Mouse (Mus musculus): ENCODE measurements around the gene Hmcn1.

Hmcn1 gene

DNA sequence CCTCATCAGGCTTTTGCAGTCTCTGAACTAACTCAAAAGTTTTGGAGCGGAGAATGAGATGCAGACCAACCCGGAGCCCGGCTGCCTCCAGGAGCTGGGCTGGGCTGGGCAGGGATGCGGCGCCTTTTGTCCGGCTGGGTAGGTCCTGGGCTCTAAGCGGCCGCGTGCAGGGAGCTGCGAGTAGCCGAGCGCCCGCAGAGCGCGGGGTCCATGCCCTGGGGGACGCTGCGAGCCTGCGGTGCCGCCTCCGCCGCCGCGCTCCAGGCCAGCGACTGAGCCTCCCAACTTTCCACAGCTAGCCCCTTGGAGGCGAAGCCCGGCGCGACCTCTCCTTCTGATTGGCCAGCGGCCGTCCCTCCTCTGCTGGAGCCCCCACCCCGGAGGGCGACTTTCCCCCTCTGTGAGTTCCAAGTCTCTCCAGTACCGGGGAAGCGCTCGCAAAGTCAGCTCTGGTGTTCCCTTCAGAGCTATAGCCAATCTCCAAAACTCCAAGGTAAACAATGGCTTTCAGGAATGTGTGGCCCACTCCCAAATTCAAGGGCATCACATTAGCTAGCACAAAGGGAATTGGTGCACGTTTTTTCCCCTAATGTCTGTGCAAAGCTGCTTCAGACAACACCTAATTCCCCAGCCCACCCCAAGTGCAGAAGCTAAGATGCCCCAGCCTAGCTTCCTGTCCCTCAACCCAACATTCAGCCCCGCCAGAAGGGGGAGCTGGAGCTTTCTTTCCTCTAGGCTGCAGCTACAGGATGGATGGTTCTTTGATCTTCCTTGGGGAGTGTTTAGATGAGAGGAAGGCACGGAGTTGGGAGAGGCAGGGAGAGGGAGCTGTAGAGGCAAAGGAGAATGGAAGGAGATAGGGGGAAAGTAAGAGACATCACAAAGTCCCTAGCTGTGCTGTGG, at the start of gene Hmcn1:
Gene Hmcn1 (minus strand): TSS at position 274 of the 903 bp plus-strand sequence.
- DNase-seq (ENCODE audit: low read depth, low spot score) = peak; percentile 84

DNA sequence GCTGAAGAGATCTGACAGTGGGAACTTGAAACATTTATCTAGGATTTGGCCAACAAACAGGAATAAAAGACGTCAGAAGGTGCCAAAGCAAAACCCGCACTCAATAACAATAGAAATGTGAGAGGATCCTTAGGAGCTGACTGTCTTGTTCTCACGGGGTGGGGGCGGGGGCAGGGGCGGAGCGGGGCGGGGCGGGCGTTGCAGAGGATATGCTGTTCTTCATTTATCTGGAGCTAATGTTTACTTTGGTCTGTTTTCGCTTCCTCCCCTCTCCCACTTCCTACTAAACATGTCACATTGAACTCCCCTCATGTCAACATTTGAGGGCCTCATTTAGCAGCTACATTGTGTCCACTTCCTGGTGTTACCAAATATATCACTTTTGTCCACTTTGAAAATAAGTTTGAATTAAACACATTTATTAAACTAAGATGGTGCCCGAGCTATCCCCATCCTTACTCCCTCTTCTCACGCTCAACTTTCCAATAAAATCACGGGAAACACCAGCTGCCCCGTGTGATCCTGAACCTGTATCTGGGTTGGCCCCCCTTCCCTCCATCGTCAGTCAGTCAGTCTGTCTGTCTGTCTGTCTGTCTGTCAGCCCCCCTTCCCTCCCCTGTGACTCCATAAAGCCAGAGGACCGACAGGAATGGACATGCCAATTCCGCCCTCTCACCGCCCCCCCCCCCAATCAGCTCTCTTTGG, 47.9 kb upstream of the Hmcn1 start:
- no peak for DNase-seq (ENCODE audit: low read depth, low spot score)

DNA sequence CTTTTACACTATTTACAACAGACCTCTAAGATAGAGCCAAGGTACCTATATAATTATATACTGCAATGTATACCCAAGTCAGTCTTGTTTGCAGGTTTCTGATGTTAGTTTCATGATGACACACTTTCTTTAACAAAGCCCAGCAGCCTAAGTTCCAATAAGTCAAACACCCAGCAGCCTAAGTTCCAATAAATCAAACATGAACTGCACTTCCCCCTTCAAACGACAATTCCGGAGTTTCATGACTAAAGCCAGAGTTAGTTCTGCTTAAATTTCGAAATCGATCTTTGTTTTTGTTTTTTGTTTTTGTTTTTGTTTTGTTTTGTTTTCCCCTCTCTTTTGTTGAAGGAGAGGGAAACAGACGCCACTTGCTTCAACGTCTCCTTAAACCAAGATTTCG, 47.1 kb upstream of the Hmcn1 start:
- DNase-seq (ENCODE audit: low read depth, low spot score) = no peak

DNA sequence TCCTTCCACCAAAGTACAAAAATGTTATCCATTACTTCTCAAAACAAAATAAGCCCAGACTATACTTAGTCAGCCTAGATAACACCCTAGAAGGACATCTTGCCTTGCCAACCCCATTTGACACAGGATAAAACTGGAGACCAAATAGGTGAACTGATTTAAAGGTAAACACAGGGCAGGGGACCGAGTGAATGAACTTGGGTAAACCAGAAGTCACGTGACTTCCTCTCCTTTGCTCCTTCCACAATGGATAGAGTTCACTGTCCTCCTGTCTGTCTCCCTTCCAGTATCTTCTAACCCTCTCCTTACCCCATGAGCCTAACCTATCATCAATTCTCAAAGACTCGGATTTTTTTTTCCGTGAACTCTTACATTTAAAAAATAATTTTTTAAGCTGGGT, 46.0 kb upstream of the Hmcn1 start:
- no peak for DNase-seq (ENCODE audit: low read depth, low spot score)

DNA sequence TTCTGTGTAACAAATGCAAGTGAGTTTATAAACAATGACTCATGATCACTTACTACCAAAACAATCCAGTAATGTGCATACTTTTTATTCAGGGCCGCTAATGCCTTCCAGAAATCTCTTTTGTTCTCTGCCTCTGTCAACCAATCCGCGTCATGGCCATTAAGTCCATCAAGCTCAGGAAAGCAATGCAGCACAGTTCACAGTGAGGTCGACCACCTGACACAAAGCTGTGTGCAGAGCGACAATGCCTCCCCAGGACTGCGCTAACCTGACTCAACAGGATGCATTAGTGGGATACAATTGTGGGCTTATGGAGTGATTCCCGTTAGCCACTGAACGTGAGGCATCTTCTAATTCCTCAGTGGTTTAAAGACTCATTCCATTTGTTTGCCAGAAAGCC, 45.3 kb upstream of the Hmcn1 start:
- DNase-seq (ENCODE audit: low read depth, low spot score) = no peak

DNA sequence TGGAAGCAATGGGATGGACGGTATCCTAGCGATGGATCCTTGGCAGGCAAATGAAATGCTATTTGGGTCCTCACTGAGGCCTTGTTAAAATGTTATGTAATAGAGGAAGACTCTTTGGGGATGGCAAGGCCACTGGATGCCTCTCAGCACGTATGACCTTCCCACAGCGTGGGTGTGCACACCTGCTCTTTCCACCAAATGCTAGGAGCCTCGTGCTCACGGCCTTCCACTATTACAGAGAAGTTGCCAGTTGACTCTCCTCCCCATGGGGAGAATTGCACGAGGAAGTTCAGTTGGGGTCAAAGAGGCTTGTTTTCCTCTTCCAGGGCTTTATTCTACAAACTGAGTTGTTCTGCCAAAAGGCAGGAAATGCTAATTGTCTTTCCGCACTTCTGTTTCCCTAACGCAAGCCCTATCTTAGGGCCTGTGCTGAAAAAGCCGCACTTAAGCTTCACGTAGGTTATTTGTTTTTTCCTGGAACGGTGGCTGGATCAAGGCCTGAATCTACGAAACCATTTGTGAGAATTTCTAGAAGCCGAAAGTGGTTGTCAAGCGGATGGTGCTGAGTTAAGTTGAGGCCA, 43.3 kb upstream of the Hmcn1 start:
- no peak for DNase-seq (ENCODE audit: low read depth, low spot score)

DNA sequence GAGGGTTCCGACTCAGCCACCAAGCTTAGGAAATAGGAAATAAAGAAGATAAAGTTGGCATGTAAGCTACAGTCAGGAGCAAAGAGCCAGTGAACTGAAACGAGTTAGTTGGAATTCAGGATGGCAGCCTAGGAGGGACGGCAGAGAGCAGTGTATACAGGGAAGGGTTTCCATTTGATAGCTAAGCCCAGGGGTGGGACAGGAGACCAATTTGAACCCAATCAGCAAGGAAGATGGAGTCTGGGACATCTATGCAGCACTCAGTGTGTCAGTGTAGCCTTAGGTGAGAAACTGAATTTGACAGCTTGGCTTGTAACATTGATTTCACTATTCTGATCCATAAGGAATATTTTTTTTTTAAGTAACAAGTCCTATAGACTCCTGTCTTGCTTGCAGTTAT, 42.5 kb upstream of the Hmcn1 start:
- DNase-seq (ENCODE audit: low read depth, low spot score) = no peak

DNA sequence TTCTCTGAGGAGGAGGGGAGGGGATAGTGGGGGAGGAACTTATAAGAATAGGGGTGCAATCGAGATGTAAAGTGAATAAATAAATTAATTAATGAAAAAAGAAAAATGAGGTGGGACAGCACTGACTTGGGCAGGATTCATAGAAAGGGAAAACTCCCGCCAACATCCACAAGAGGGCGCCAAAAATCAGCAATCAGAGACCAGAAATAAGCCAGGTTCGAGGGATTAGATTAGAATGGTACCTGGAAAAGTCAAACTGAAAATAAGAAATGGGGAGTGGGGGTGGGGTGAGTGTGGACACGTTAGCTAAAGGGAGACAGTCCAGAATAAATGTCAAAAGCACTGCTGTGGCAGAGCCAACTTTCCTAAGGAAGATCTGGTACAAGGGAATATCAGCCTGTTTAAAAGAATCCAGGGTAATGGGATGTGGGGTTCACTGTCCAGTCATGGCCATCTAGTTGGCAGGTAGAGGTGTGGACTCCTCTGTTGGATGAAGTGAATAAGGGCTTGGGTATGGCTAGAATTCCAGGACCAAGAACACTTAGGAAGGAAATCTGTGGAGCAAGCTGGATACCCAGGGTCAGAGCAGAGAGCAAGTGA, 41.9 kb upstream of the Hmcn1 start:
- peak; percentile 65 for DNase-seq (ENCODE audit: low read depth, low spot score)

DNA sequence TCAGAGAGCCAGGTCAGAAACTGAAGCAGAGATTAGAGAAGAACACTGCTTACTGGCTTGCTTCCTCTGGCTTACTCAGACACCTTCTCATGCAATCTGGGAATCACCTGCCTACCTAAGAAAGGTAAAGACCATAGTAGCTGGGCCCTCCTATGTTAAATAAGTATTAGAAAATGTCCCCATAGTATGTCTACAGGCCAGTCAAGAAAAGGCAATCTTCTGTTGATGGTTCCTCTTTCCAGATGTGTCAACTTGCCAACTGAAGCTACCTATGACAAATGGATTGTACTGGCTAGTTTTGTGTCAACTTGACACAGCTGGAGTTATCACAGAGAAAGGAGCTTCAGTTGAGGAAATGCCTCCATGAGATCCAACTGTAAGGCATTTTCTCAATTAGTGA, 40.1 kb upstream of the Hmcn1 start:
- no peak for DNase-seq (ENCODE audit: low read depth, low spot score)

DNA sequence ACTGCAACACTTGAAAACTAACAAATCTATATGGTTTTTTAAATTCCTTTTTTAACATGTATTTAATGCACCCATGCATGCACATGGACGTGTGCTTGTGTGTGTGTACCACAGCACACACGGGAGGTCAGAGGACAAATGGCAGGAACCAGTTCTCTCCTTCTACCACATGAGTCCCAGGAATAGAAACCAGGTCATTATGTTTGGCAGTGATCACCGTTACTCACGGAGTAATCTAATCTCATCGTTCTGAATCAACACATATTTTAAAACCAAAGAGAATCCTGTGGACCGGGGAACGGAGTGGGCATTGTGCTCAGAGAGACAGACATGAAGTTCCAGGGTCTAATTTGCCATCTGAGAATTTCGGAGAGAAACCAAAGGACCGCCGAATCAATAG, 38.3 kb upstream of the Hmcn1 start:
- no peak for DNase-seq (ENCODE audit: low read depth, low spot score)

DNA sequence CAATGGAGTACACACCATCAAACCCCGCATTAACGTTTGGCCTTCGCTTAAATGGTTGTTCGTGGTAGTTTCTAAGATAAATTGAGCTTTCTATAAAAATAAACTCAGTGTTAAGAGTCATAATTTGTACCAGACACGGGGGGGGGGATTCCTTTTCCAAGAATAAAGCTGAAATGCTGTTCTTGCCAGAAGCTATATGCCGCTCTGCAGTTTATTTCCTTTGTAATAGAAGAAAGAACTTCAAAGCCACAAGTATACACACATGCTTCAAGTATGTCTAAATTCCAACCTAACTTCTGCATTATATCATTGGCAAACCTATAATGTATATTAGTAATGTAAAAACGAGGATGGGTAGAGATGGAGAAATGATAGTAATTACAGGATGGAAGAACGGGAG, 37.9 kb upstream of the Hmcn1 start:
- no peak for DNase-seq (ENCODE audit: low read depth, low spot score)

DNA sequence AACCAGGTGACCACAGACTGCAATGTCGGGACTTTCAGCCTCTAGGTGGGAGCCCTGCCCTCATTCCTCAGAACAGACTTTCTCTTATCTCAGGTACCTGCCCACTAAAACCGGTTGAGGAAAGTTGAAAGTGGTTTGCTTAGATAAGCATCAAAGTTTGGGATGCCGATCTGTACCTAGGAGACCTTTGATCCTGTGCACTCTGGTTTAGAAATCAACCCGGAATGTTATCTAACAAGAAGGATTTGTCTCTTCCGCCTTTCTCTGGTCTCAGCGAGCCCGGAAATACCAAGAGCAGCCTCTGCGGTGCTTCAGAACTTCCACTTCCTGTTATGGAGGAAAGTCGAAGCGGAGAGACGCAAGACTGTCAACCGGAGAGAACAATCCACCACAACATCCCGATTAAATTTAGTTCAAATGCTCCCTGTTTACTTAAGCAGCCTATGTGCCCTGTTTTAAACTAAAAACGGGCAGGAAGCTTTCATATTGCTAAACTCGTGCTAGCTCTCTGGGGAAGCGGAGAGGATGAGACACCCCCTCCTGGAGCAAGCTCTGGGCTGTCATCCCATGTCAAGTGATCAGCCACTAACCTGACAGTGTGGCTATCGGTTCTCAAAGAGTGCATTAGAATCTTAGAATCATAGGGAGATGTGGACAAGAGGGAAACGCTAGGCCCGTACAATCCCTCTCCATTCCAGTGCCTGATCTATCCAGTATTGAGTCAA, 32.0 kb upstream of the Hmcn1 start:
- no peak for DNase-seq (ENCODE audit: low read depth, low spot score)

DNA sequence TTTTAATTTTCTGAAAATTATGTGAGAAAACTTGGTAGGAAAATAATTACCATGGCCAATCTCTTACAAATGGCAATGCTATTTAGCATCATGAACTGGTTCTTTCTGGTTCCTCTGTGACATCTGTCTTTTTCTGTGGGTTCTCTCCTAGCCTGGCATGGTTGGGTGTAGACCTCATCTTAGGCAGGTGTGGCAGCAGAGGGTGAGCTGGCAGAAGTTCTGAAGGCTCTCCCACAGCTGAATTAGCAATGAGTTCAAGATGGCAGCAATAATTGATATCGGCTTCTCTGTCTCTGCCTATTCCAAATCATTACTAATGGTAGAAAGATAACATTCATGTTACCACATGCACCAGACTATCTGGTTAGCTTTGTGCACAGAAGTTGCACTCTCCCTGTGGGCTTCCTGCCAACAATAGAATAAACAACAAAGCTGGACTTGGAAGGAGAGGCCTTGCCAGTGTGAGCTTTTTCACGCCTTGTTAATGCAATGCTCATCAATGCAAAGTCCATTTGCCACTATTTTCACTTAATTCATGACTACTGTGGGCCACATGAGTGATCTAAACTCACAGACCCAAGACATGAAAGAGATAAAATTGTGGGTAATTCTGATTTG, 26.1 kb upstream of the Hmcn1 start:
- DNase-seq (ENCODE audit: low read depth, low spot score) = no peak

DNA sequence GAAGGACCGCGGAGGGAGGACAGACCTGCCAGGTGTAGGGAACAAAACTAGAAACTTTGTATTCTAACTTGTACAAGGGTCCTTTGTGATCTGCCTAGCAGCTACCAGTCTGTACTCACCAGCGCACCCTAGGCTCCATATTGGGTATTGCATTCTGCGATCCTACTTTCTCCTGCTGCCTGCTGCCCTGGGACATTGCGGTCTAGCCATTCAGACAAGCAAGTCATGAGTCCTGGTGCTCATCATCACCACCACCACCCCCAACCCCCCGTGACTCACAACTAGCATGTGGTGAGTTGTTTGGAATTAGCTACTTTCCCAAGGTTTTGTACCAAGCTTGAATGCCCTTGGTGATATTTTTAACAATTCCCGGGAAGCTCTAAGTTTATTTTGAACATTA, 17.8 kb upstream of the Hmcn1 start:
- DNase-seq (ENCODE audit: low read depth, low spot score) = peak; percentile 65

DNA sequence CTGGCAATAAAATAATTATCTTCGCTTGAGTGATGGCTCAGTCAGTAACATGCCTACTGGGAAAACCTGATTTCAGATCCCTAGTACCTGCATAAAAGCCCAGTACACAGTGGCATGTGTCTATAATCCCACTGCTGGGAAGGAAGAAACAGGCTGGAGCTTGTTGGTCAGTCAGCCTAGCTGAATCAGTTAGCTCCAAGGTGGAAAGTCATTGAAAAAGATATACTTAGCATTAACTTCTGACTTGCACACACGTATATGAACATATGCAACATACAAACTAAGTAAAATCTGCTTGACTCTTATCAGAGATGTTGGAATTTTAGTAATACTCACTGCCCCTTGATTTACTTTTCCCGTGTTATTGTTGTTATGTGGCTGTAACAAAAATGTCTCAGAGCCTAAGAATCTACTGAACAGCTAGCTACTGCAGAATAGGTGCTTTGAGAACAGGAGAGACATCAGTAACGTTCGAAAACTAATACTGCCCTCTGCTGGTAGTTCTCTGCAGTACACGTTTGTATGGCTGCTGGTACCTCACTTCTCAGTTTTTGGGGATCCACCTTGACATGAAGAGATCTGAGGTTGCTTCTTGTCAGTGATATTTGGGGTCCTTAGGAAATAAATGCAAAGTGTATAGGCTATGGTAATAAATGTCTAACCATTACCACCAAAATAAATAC, 16.0 kb upstream of the Hmcn1 start:
- peak; percentile 79 for DNase-seq (ENCODE audit: low read depth, low spot score)

DNA sequence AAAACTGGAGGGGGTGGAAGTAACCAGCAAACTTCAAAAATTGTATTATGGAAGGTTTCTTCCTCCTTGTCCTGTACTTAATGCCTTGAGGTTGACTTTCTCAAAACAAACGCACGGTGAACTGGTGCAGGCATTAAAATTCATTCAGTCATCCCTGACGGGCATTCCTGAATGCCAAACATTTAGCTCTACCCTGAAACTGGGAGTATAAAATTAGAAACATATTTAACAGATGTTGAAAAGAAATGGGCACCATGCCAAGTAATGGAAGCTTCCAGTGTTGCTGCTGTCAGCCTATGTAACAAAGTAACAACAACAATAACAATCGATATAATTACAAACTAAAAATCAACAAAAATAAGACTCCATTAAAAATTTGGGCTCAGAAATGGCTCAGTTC, 14.5 kb upstream of the Hmcn1 start:
- DNase-seq (ENCODE audit: low read depth, low spot score) = peak; percentile 52

DNA sequence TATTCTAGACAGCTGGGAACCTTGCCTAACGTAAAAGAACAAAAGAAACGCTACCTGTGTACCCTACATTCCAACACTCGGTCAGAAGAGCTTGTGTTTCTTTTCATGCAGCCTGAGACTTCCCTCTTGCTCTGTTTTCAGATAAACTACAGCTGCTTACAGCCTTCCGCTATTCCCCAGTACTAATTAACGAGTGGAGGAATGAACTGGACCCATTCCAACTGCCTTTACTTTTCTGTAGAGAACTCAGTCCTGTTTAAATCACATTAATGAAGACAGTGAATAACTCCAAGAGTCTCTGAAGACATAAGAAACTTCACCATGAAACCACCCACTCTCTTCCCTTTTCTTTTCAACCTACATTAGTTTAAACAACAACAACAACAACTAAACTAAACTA, 10.8 kb upstream of the Hmcn1 start:
- DNase-seq (ENCODE audit: low read depth, low spot score) = no peak

DNA sequence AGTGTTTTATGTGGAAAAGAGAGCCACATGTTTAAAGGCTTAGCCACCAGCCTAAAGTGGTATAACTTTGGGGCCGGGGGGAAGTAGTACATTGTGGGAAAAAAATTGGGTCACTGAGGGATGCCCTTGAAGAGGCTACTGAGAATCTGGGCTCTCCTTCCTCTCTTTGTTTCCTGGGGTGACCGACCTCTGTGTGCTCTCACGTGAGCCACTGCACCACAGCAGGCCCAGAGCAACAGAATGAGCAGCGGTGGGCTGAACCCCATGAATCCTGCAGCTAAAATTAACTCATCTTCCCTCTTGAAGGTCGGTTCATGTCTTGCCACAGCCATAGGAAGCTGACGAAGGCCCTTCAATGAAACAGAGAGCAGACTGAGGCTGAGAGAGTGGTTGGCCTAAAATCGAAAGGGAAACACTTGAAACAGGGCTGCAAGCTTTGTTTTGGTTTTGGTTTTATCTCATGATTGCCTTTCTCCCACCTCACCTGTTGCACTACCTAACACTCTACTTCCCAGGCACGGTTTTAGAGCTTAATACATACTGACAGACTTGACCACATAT, 8.7 kb upstream of the Hmcn1 start:
- DNase-seq (ENCODE audit: low read depth, low spot score) = no peak

DNA sequence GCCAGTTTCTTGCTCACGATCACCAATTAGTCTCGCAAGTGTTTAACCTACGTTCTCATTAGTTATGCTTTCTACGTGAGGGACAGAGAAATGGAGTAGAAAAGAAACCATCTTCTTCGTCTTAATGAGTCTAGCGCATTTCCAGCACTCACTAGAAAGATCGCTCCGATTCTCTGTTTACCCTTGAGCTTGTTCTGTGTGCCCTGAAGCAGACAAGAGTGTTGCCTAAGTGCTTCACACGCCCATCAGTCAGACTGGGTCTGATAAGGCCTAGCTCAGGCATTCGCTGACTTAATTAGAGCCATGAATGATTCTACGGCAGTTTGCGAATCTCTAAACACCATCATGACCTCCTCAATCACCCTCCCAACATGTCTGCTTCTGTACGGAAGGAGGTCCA, 7.5 kb upstream of the Hmcn1 start:
- no peak for DNase-seq (ENCODE audit: low read depth, low spot score)

DNA sequence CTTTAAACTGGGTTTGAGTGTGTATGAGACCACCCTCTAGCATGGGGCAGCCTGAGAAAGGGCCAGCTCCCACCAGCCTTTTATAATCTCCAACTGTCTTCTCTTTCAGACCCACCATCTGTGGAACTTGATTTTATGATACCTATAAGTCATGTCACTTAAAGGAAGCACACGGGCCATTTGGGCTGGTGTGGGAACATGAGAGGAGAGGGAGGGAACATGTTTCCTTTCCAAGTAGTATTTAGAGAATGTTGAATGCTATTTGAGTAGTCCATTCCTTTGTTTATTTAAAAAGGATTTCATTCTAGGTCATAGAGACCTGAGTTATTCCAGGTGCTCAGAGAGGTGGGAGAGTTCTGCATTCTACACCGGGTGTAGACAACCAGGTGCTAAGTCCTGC, 1.4 kb upstream of the Hmcn1 start:
- DNase-seq (ENCODE audit: low read depth, low spot score) = peak; percentile 66

Measured in forelimb bud, embryonic 11.5 days (tissue).